Mouse (Mus musculus): ENCODE measurements around the gene Hemk1.

GRCm38 (mm10) chr9:107344027-107344426 is 5.9 kb upstream of the Hemk1 start:
- TF ChIP-seq POLR2A (IDR thresholded peaks at IDR 0.05; ENCODE audit: low read depth, low read length) (no peak), CTCF (IDR thresholded peaks at IDR 0.05; ENCODE audit: extremely low read depth, insufficient read length, insufficient replicate concordance, low read depth, low read length) (no peak)
